ENCODE assay signal across 15 mouse cellular contexts in the genomic region with DNA sequence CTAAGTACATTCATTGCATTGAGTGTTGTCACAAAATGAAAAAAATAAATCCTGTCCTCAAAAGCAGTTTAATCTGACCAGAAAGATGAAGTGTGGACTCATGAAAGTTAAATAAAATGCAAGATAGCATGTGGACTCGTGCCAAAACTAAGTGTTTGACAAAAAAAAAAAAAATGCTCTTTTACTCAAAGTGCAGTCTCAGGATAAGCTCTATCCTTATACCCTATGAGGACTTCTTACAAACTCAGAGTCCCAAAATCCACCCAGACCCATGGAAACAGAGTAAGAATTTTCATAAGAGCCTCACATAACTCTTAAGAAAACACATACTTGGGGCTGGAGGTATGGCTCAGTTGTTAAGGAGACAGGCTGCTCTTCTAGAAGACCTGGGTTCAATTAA.
"Had no signal": no experiment of that assay in that cellular context is flagged by ENCODE, and none has a peak within 500 bp of the region (broad histone marks: within the 10 kb centered on the region; RNA-seq: fewer than 3 reads in every experiment).

No protein-coding gene starts in this region.

- H3K9ac ChIP-seq: neural tube, embryonic 15.5 days; stomach, embryonic 15.5 days had no signal

- H3K27ac ChIP-seq: neural tube, embryonic 15.5 days; stomach, embryonic 15.5 days; stomach, postnatal 0 days had no signal

- DNase-seq: retina, postnatal 1 day; right cerebral cortex, adult 18-20 months; right cerebral cortex, postnatal 14 days; right cerebral cortex, postnatal 25 days; right cerebral cortex, postnatal 4 days; spleen, adult 18-20 months; thymus, adult 18-20 months; thymus, adult 2 months; thymus, postnatal 14 days; thymus, postnatal 25 days; thymus, postnatal 36 days; thymus, postnatal 4 days had no signal

- H3K36me3 ChIP-seq: neural tube, embryonic 15.5 days; stomach, embryonic 15.5 days had no signal

- H3K4me3 ChIP-seq: neural tube, embryonic 15.5 days; stomach, embryonic 15.5 days had no signal

- H3K4me1 ChIP-seq: neural tube, embryonic 15.5 days; stomach, embryonic 15.5 days had no signal

- H3K27me3 ChIP-seq: neural tube, embryonic 15.5 days; stomach, embryonic 15.5 days had no signal

- H3K4me2 ChIP-seq: neural tube, embryonic 15.5 days; stomach, embryonic 15.5 days had no signal

- H3K9me3 ChIP-seq: neural tube, embryonic 15.5 days; stomach, embryonic 15.5 days had no signal
